Mouse (Mus musculus) frontal cortex, postnatal 10 days (tissue): ENCODE data around the gene Cryl1.
A peak's percentile ranks its signal among the peaks of the same experiment; 100 is the strongest.

Source experiments
- DNase-seq, 2 experiments: peaks; one replicate each; pipeline ENCODE4 v3.0.0; 2022; ENCODE audit warnings: low spot score in 2 of 2, mixed read lengths in 1 of 2

The Cryl1 gene

GRCm38 (mm10) chr14:57372348-57373102 lies 25.8 kb downstream of the Cryl1 start:
- peak; percentile 27 to 69 for DNase-seq

- no peak for DNase-seq
These were observed 31.0 kb downstream of the Cryl1 start for GRCm38 (mm10) chr14:57367327-57367726.

- DNase-seq: no peak
These were observed 31.6 kb downstream of the Cryl1 start for GRCm38 (mm10) chr14:57366724-57367123.

- DNase-seq: no peak
These were observed 33.0 kb downstream of the Cryl1 start for GRCm38 (mm10) chr14:57365341-57365740.

- DNase-seq: no peak
These were observed 34.5 kb downstream of the Cryl1 start for GRCm38 (mm10) chr14:57363833-57364232.

GRCm38 (mm10) chr14:57362726-57363660 lies 35.3 kb downstream of the Cryl1 start:
- DNase-seq: peak; percentile 18 to 71

GRCm38 (mm10) chr14:57357030-57357429 lies 41.3 kb downstream of the Cryl1 start:
- DNase-seq: no peak

- DNase-seq: no peak
These were observed 46.7 kb downstream of the Cryl1 start for GRCm38 (mm10) chr14:57351521-57352235.

GRCm38 (mm10) chr14:57349955-57350354 lies 48.4 kb downstream of the Cryl1 start:
- DNase-seq: no peak

- no peak for DNase-seq
These were observed 50.2 kb downstream of the Cryl1 start for GRCm38 (mm10) chr14:57348155-57348554.

GRCm38 (mm10) chr14:57346135-57346534 lies 52.2 kb downstream of the Cryl1 start:
- no peak for DNase-seq

- no peak for DNase-seq
These were observed 53.4 kb downstream of the Cryl1 start for GRCm38 (mm10) chr14:57344781-57345492.

GRCm38 (mm10) chr14:57343057-57343750 lies 55.1 kb downstream of the Cryl1 start:
- DNase-seq: no peak

- DNase-seq: no peak
These were observed 55.8 kb downstream of the Cryl1 start for GRCm38 (mm10) chr14:57342316-57343055.

GRCm38 (mm10) chr14:57338666-57339065 lies 59.7 kb downstream of the Cryl1 start:
- DNase-seq: no peak

- DNase-seq: no peak
These were observed 63.5 kb downstream of the Cryl1 start for GRCm38 (mm10) chr14:57334833-57335232.

- no peak for DNase-seq
These were observed 65.8 kb downstream of the Cryl1 start for GRCm38 (mm10) chr14:57332503-57332902.

GRCm38 (mm10) chr14:57331097-57331496 lies 67.2 kb downstream of the Cryl1 start:
- DNase-seq: no peak

- DNase-seq: no peak
These were observed 68.7 kb downstream of the Cryl1 start for GRCm38 (mm10) chr14:57329600-57329999.

- DNase-seq: no peak
These were observed 71.6 kb downstream of the Cryl1 start for GRCm38 (mm10) chr14:57326771-57327170.
